Mouse (Mus musculus): ENCODE results near the gene Tob2. TPM values are rescaled to one million over a fixed set of nuclear protein-coding genes. Genes with fewer than 3 reads are reported as not detected.

The Tob2 gene
- polyA plus RNA-seq, 1 experiment from 2014 or later = 19.8 TPM

Other genes starting within 250 kb of the Tob2 start
- gene L3mbtl2, start 194.9 kb downstream of the Tob2 start, polyA plus RNA-seq (2016; fragmentation: Nextera tagmentation; extraction: Ambion mirVana) = 37.1 and 42.1 TPM in 2 replicates
- 1.3 and 2.4 TPM in 2 replicates for gene Chadl, start 161.5 kb downstream of the Tob2 start, polyA plus RNA-seq (2016; fragmentation: Nextera tagmentation; extraction: Ambion mirVana)
- gene Zc3h7b, start 113.7 kb downstream of the Tob2 start, polyA plus RNA-seq (2016; fragmentation: Nextera tagmentation; extraction: Ambion mirVana) = 51.7 and 57.5 TPM in 2 replicates
- gene Rangap1, start 113.3 kb downstream of the Tob2 start, polyA plus RNA-seq (2016; fragmentation: Nextera tagmentation; extraction: Ambion mirVana) = 150 and 166 TPM in 2 replicates
- 13.4 and 16.5 TPM in 2 replicates for gene Tef, start 56.4 kb downstream of the Tob2 start, polyA plus RNA-seq (2016; fragmentation: Nextera tagmentation; extraction: Ambion mirVana)
- 256 and 300 TPM in 2 replicates for gene Phf5a, start 13.1 kb upstream of the Tob2 start, polyA plus RNA-seq (2016; fragmentation: Nextera tagmentation; extraction: Ambion mirVana)
- 170 and 172 TPM in 2 replicates for gene Aco2, start 13.5 kb upstream of the Tob2 start, polyA plus RNA-seq (2016; fragmentation: Nextera tagmentation; extraction: Ambion mirVana)
- gene Polr3h, start 67.4 kb upstream of the Tob2 start, polyA plus RNA-seq (2016; fragmentation: Nextera tagmentation; extraction: Ambion mirVana) = 75.5 and 86.6 TPM in 2 replicates
- gene Csdc2, start 78.0 kb upstream of the Tob2 start, polyA plus RNA-seq (2016; fragmentation: Nextera tagmentation; extraction: Ambion mirVana) = 3.7 and 5.7 TPM in 2 replicates
- gene Pmm1, start 102.1 kb upstream of the Tob2 start, polyA plus RNA-seq (2016; fragmentation: Nextera tagmentation; extraction: Ambion mirVana) = 18.1 and 21.1 TPM in 2 replicates
- not detected in 2 replicates for gene 1700029P11Rik, start 121.7 kb upstream of the Tob2 start, polyA plus RNA-seq (2016; fragmentation: Nextera tagmentation; extraction: Ambion mirVana)
- 112 and 113 TPM in 2 replicates for gene Xrcc6, start 129.0 kb upstream of the Tob2 start, polyA plus RNA-seq (2016; fragmentation: Nextera tagmentation; extraction: Ambion mirVana)
- gene Desi1, start 175.1 kb upstream of the Tob2 start, polyA plus RNA-seq (2016; fragmentation: Nextera tagmentation; extraction: Ambion mirVana) = 33.7 and 40.3 TPM in 2 replicates
- 379 and 421 TPM in 2 replicates for gene Snu13, start 188.8 kb upstream of the Tob2 start, polyA plus RNA-seq (2016; fragmentation: Nextera tagmentation; extraction: Ambion mirVana)
- gene 4930407I10Rik, start 200.4 kb upstream of the Tob2 start, polyA plus RNA-seq (2016; fragmentation: Nextera tagmentation; extraction: Ambion mirVana) = not detected in 2 replicates
- not detected in 2 replicates for gene Mei1, start 211.2 kb upstream of the Tob2 start, polyA plus RNA-seq (2016; fragmentation: Nextera tagmentation; extraction: Ambion mirVana)